In the genomic region with DNA sequence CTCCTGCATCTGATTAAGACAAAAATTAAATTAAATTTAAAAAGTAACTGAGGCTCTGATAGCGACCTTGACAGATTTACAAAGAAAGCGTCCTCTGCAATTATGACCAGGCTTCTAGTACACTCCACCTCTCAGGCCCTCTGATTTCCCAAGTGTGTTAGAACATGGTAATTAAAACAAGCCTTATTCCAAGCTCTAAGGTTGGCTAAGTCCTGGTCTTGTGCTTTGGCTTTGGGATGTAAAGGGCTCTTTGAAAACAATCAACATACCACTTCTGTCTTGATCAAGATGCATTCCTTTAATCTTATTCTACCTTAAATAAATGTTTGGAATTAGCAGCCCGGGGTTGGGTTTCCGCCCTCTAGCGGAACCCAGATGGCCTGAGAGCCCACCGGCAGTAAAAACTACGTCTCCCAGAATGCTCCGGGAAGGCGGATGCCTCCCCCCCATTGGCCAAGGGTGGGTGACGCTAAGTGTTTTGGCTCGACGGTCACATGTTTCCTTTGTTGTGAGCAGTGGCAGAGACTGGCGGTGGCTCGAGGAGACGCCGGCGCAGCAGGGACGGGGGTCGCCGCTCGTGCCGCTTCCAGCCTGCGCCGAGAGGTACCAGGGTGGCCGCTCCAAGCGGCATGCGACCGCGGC, we compare ENCODE assay signal across 8 mouse cellular contexts. TPM values are rescaled to one million over a fixed set of nuclear protein-coding genes. Genes with fewer than 3 reads are reported as not detected.
DNase-seq lines count a peak whose midpoint lies in the region; ATAC-seq and TF ChIP-seq lines count a peak whose summit lies in the region.

A gene (plus strand): TSS at position 474 of the 642 bp plus-strand sequence.

- 1% methylated on average over 22 of the region's 29 CpGs for WGBS in embryonic facial prominence, embryonic 14.5 days
- WGBS in heart, adult 2 months = under 1% methylated on average over 29 of the region's 29 CpGs
- under 1% methylated on average over 29 of the region's 29 CpGs for WGBS in limb, embryonic 13.5 days
- WGBS in midbrain, embryonic 16.5 days = 1% methylated on average over 29 of the region's 29 CpGs

- peak within 1 kb of the TSS; percentile 99 for H3K27ac ChIP-seq in embryonic facial prominence, embryonic 14.5 days (replicated peaks; ENCODE audit: low read depth, low read length)
- peak within 1 kb of the TSS; percentile 100 for H3K27ac ChIP-seq in heart, adult 2 months
- H3K27ac ChIP-seq in limb, embryonic 13.5 days = peak within 1 kb of the TSS; percentile 95
- peak within 1 kb of the TSS; percentile 96 for H3K27ac ChIP-seq in midbrain, embryonic 16.5 days (ENCODE audit: low read length)

- H3K4me1 ChIP-seq in embryonic facial prominence, embryonic 14.5 days (ENCODE audit: control insufficient read depth, insufficient read depth, low read length) = no peaks in the 10 kb centered on the region
- H3K4me1 ChIP-seq in heart, adult 2 months (ENCODE audit: control insufficient read depth, insufficient read depth, low read length) = peaks cover 9% of the 10 kb centered on the region
- peaks cover 5% of the 10 kb centered on the region; the same call in 1 of the 2 replicates for H3K4me1 ChIP-seq in limb, embryonic 13.5 days
- peaks cover 10% of the 10 kb centered on the region; the same call in 1 of the 2 replicates for H3K4me1 ChIP-seq in midbrain, embryonic 16.5 days (ENCODE audit: control insufficient read depth, insufficient read depth, low read length)

- peak; percentile 99 for DNase-seq in 3T3-L1 (ENCODE audit: low read depth, low spot score)
- DNase-seq in adrenal gland, postnatal 4 days (ENCODE audit: low spot score in 2 of 2) = peak; percentile 59 to 82
- DNase-seq in embryonic facial prominence, embryonic 14.5 days (ENCODE audit: low spot score) = peak; percentile 99
- DNase-seq in heart, adult 2 months = peak; percentile 91 to 95
- DNase-seq in kidney, adult 8-10 months = peak; percentile 95 to 96
- peak; percentile 75 to 85 for DNase-seq in spleen, postnatal 14 days (ENCODE audit: low spot score in 2 of 2)

- H3K27me3 ChIP-seq in embryonic facial prominence, embryonic 14.5 days (replicated peaks; ENCODE audit: control insufficient read depth, insufficient read depth, low read length) = no peaks in the 10 kb centered on the region
- no peaks in the 10 kb centered on the region for H3K27me3 ChIP-seq in heart, adult 2 months (ENCODE audit: control insufficient read depth, insufficient read depth, low read length)
- no peaks in the 10 kb centered on the region for H3K27me3 ChIP-seq in limb, embryonic 13.5 days
- no peaks in the 10 kb centered on the region for H3K27me3 ChIP-seq in midbrain, embryonic 16.5 days (ENCODE audit: control insufficient read depth, insufficient read depth, low read depth, low read length)

- peak within 1 kb of the TSS; percentile 61 for H3K4me2 ChIP-seq in embryonic facial prominence, embryonic 14.5 days (ENCODE audit: low read depth, low read length)
- H3K4me2 ChIP-seq in limb, embryonic 13.5 days (replicated peaks) = peak within 1 kb of the TSS; percentile 60
- H3K4me2 ChIP-seq in midbrain, embryonic 16.5 days (ENCODE audit: low read length) = peak within 1 kb of the TSS; percentile 64

- H3K9me3 ChIP-seq in embryonic facial prominence, embryonic 14.5 days (ENCODE audit: control insufficient read depth, low read length) = no peaks in the 10 kb centered on the region
- H3K9me3 ChIP-seq in limb, embryonic 13.5 days = no peaks in the 10 kb centered on the region
- no peaks in the 10 kb centered on the region for H3K9me3 ChIP-seq in midbrain, embryonic 16.5 days (replicated peaks; ENCODE audit: control insufficient read depth, low read length, poor library complexity, severe bottlenecking)

- TF ChIP-seq CTCF in heart, adult 2 months (IDR thresholded peaks at IDR 0.05) = peak; percentile 92

- H3K9ac ChIP-seq in embryonic facial prominence, embryonic 14.5 days (ENCODE audit: low read depth, low read length) = peak within 1 kb of the TSS; percentile 97
- H3K9ac ChIP-seq in heart, adult 2 months (ENCODE audit: low read depth, low read length) = peak within 1 kb of the TSS; percentile 96
- peak within 1 kb of the TSS; percentile 94 for H3K9ac ChIP-seq in limb, embryonic 13.5 days
- peak within 1 kb of the TSS; percentile 99 for H3K9ac ChIP-seq in midbrain, embryonic 16.5 days (ENCODE audit: low read depth, low read length)

- TF ChIP-seq POLR2A in heart, adult 2 months (IDR thresholded peaks at IDR 0.05; ENCODE audit: insufficient read depth, low read depth, low read length) = peak; percentile 99

- H3K79me2 ChIP-seq in heart, adult 2 months (replicated peaks; ENCODE audit: control insufficient read depth, insufficient read depth, low read length) = 0 out of 2 replicates have a peak, but pooled peaks cover 2% of the 10 kb centered on the region

- no peaks in the 10 kb centered on the region for H3K36me3 ChIP-seq in embryonic facial prominence, embryonic 14.5 days (ENCODE audit: control insufficient read depth, insufficient read depth, low read length)
- H3K36me3 ChIP-seq in heart, adult 2 months (ENCODE audit: control insufficient read depth, insufficient read depth, low read length) = peaks cover 20% of the 10 kb centered on the region
- H3K36me3 ChIP-seq in limb, embryonic 13.5 days = 0 out of 2 replicates have a peak, but pooled peaks cover 3% of the 10 kb centered on the region
- H3K36me3 ChIP-seq in midbrain, embryonic 16.5 days (ENCODE audit: control insufficient read depth, insufficient read depth, low read length) = no peaks in the 10 kb centered on the region

- intact Hi-C loops in heart, adult 2 months (cut with DNase I) = loop anchor here (1.0 to 10.0 kb wide), 7 partner anchors 44 to 372 kb away; a partner anchor contains a TSS

- peak; percentile 96 for ATAC-seq in embryonic facial prominence, embryonic 14.5 days (ENCODE audit: low read depth)
- ATAC-seq in limb, embryonic 13.5 days (ENCODE audit: low FRiP score, low read depth) = peak; percentile 94
- peak; percentile 97 for ATAC-seq in midbrain, embryonic 16.5 days

- peak within 1 kb of the TSS; percentile 99 for H3K4me3 ChIP-seq in embryonic facial prominence, embryonic 14.5 days (ENCODE audit: low read depth, low read length)
- H3K4me3 ChIP-seq in heart, adult 2 months = peak within 1 kb of the TSS; percentile 100
- peak within 1 kb of the TSS; percentile 91 for H3K4me3 ChIP-seq in limb, embryonic 13.5 days
- H3K4me3 ChIP-seq in midbrain, embryonic 16.5 days (ENCODE audit: low read depth, low read length) = peak within 1 kb of the TSS; percentile 92

- TF ChIP-seq EP300 in heart, adult 2 months (IDR thresholded peaks at IDR 0.05; ENCODE audit: insufficient read depth, low read depth, low read length) = peak; percentile 86; the same call in 1 of the 2 replicates

RNA-seq across cellular contexts. Expression of the gene that starts here (rescaled TPM):
- total RNA-seq in adrenal gland, postnatal 4 days (2021) = 100 to 1,000 TPM in 1 of 2 experiments, 10 to 100 TPM in 1; 92.6 to 102 TPM
- 23.1 and 27.5 TPM in 2 replicates for polyA plus RNA-seq in embryonic facial prominence, embryonic 14.5 days (2014; fragmentation: Nextera tagmentation; extraction: Ambion mirVana)
- 100 to 1,000 TPM; 256 to 323 TPM for total RNA-seq in heart, adult 2 months (2021)
- polyA plus RNA-seq in heart, adult 2 months (2012; rRNA removed) = 43.7 and 107 TPM in 2 replicates
- polyA plus RNA-seq in limb, embryonic 13.5 days (2015; fragmentation: Nextera tagmentation; extraction: Ambion mirVana) = 31.4 and 33.6 TPM in 2 replicates
- 48.3 and 55.1 TPM in 2 replicates for polyA plus RNA-seq in midbrain, embryonic 16.5 days (2015; fragmentation: Nextera tagmentation; extraction: Ambion mirVana)

Comparison
In these comparisons a context has a peak if more than half of its experiments do, and no peak if none do; other contexts are left out.
1. Peak in every context shown above with its lines: DNase-seq, ATAC-seq, H3K4me3 ChIP-seq and H3K27ac ChIP-seq.